Mouse (Mus musculus) neural tube, embryonic 13.5 days (tissue): Measurements from ENCODE around the gene Acoxl. TPM values are rescaled to one million over a fixed set of nuclear protein-coding genes. Genes with fewer than 3 reads are reported as not detected.
A peak's percentile ranks its signal among the peaks of the same experiment; 100 is the strongest.

Experiments
- ATAC-seq: fragments of 200-750 bp; cut with Nextera tagmentation; 2 replicates; pipeline ENCODE4 v1.8.0; 2017; ENCODE audit warnings: low read depth, mild to moderate bottlenecking, moderate TSS enrichment, moderate library complexity
- H3K27ac ChIP-seq: fragments of 300-500 bp; sonication (generic); replicated peaks from 2 replicates; pipeline ENCODE4 v1.5.1; 2015; ENCODE audit warnings: moderate library complexity, mild to moderate bottlenecking, inconsistent platforms
- H3K27me3 ChIP-seq: fragments of 300-500 bp; sonication (generic); 2 replicates; pipeline ENCODE4 v1.6.1; 2015; ENCODE audit warnings: mild to moderate bottlenecking, inconsistent platforms
- H3K36me3 ChIP-seq: fragments of 300-500 bp; sonication (generic); 2 replicates; pipeline ENCODE4 v1.6.1; 2015; ENCODE audit warnings: mild to moderate bottlenecking, inconsistent platforms
- H3K4me1 ChIP-seq: fragments of 300-500 bp; sonication (generic); replicated peaks from 2 replicates; pipeline ENCODE4 v1.6.1; 2015; ENCODE audit warnings: inconsistent platforms
- H3K4me2 ChIP-seq: fragments of 300-500 bp; sonication (generic); 2 replicates; pipeline ENCODE4 v1.6.1; 2015; ENCODE audit warnings: inconsistent platforms, mild to moderate bottlenecking, moderate library complexity
- H3K4me3 ChIP-seq: fragments of 300-500 bp; sonication (generic); 2 replicates; pipeline ENCODE4 v1.5.1; 2015; ENCODE audit warnings: mild to moderate bottlenecking, inconsistent platforms
- H3K9ac ChIP-seq: fragments of 300-500 bp; sonication (generic); 2 replicates; pipeline ENCODE4 v1.6.1; 2015; ENCODE audit warnings: moderate library complexity, mild to moderate bottlenecking, inconsistent platforms
- H3K9me3 ChIP-seq: fragments of 300-500 bp; sonication (generic); 2 replicates; pipeline ENCODE4 v1.6.1; 2016; ENCODE audit warnings: inconsistent platforms
- WGBS: fragments of 180-500 bp; shearing (Covaris S2); methylation state at CpG from one replicate; pipeline ENCODE4 v1.1.7; 2015; 5-methylcytosine and 5-hydroxymethylcytosine counted together
- polyA plus RNA-seq: library from polyadenylated mRNA; unstranded; fragments of >200 nt; fragmentation: Nextera tagmentation; extraction: Ambion mirVana; gene quantifications from 2 replicates; pipeline ENCODE4 v1.2.1, GENCODE M21; 2015

The Acoxl gene
- polyA plus RNA-seq: 0.20 TPM in 1 of 2 replicates, not detected in the other

- Histone ChIP-seq H3K4me2 (no peak within 1 kb of the TSS), H3K4me3 (no peak within 1 kb of the TSS), H3K36me3 (no peaks in the 10 kb centered on the region), H3K9me3 (no peaks in the 10 kb centered on the region), H3K9ac (no peak within 1 kb of the TSS), H3K4me1 (no peaks in the 10 kb centered on the region), H3K27ac (no peak within 1 kb of the TSS), H3K27me3 (peaks cover 38% of the 10 kb centered on the region)
- no peak for ATAC-seq
- whole genome bisulfite sequencing: 73% methylated on average over 7 of the region's 7 CpGs
Observed at GRCm38 (mm10) chr2:127838576-127838975, at the start of gene Acoxl. Gene Acoxl, plus strand, starts transcription at chr2:127838876.

GRCm38 (mm10) chr2:127789138-127789537, 49.5 kb upstream of the Acoxl start:
- Histone ChIP-seq H3K9ac (peak overlapping the region; percentile 75), H3K27me3 (no peaks in the 10 kb centered on the region), H3K9me3 (no peaks in the 10 kb centered on the region), H3K4me3 (peak overlapping the region; percentile 72), H3K36me3 (no peaks in the 10 kb centered on the region), H3K4me1 (peaks cover 30% of the 10 kb centered on the region), H3K27ac (peak overlapping the region; percentile 46), H3K4me2 (peak overlapping the region; percentile 78)
- no peak; the same call in 1 of the 2 replicates for ATAC-seq
- WGBS: 6% methylated on average over 11 of the region's 11 CpGs

GRCm38 (mm10) chr2:127789651-127790270, 48.9 kb upstream of the Acoxl start:
- WGBS: 18% methylated on average over 9 of the region's 9 CpGs
- 0 out of 2 replicates have a peak overlapping the region, but pooled peaks have one; percentile 75 for H3K9ac ChIP-seq
- peaks cover 30% of the 10 kb centered on the region for H3K4me1 ChIP-seq
- H3K36me3 ChIP-seq: no peaks in the 10 kb centered on the region
- no peaks in the 10 kb centered on the region for H3K9me3 ChIP-seq
- ATAC-seq: no peak
- peak overlapping the region; percentile 78 for H3K4me2 ChIP-seq
- no peaks in the 10 kb centered on the region for H3K27me3 ChIP-seq
- peak overlapping the region; percentile 72 for H3K4me3 ChIP-seq
- H3K27ac ChIP-seq: no peak overlapping the region

GRCm38 (mm10) chr2:127791919-127792603, 46.6 kb upstream of the Acoxl start, which contains the start of gene Mtln:
Gene Mtln, minus strand, starts transcription at chr2:127792488.
- Histone ChIP-seq H3K9me3 (no peaks in the 10 kb centered on the region), H3K9ac (peak within 1 kb of the TSS; percentile 82), H3K27ac (peak within 1 kb of the TSS; percentile 91), H3K4me2 (peak within 1 kb of the TSS; percentile 74), H3K4me3 (peak within 1 kb of the TSS; percentile 80), H3K27me3 (no peaks in the 10 kb centered on the region), H3K4me1 (peaks cover 30% of the 10 kb centered on the region), H3K36me3 (no peaks in the 10 kb centered on the region)
- peak; percentile 96 for ATAC-seq
- 2% methylated on average over 37 of the region's 37 CpGs for WGBS

- H3K9ac ChIP-seq: peak within 1 kb of the TSS; percentile 66
- no peaks in the 10 kb centered on the region for H3K9me3 ChIP-seq
- H3K27ac ChIP-seq: no peak within 1 kb of the TSS
- no peaks in the 10 kb centered on the region for H3K36me3 ChIP-seq
- peak; percentile 100 for ATAC-seq
- peaks cover 12% of the 10 kb centered on the region for H3K4me1 ChIP-seq
- under 1% methylated on average over 56 of the region's 56 CpGs for WGBS
- H3K27me3 ChIP-seq: peaks cover 3% of the 10 kb centered on the region; the same call in 1 of the 2 replicates
- peak within 1 kb of the TSS; percentile 57 for H3K4me3 ChIP-seq
- H3K4me2 ChIP-seq: peak within 1 kb of the TSS; percentile 87
Observed at GRCm38 (mm10) chr2:127831401-127832102, 7.1 kb upstream of the Acoxl start, which contains the start of gene Bub1. Gene Bub1, minus strand, starts transcription at chr2:127831865.

GRCm38 (mm10) chr2:127832103-127832832, 6.4 kb upstream of the Acoxl start:
- Histone ChIP-seq H3K4me3 (peak overlapping the region; percentile 57), H3K27ac (no peak overlapping the region), H3K4me1 (peaks cover 12% of the 10 kb centered on the region), H3K9me3 (no peaks in the 10 kb centered on the region), H3K36me3 (no peaks in the 10 kb centered on the region), H3K4me2 (peak overlapping the region; percentile 87), H3K27me3 (peaks cover 8% of the 10 kb centered on the region), H3K9ac (peak overlapping the region; percentile 66)
- ATAC-seq: peak; percentile 67
- 40% methylated on average over 11 of the region's 11 CpGs for whole genome bisulfite sequencing

GRCm38 (mm10) chr2:127832833-127833190, 5.9 kb upstream of the Acoxl start:
- Histone ChIP-seq H3K9me3 (no peaks in the 10 kb centered on the region), H3K9ac (no peak overlapping the region), H3K4me1 (peaks cover 12% of the 10 kb centered on the region), H3K27me3 (peaks cover 13% of the 10 kb centered on the region), H3K27ac (no peak overlapping the region), H3K4me2 (no peak overlapping the region), H3K4me3 (no peak overlapping the region), H3K36me3 (no peaks in the 10 kb centered on the region)
- WGBS: 24% methylated on average over 2 of the region's 2 CpGs
- ATAC-seq: no peak

- WGBS: 21% methylated on average over 11 of the region's 11 CpGs
- no peaks in the 10 kb centered on the region for H3K4me1 ChIP-seq
- no peak overlapping the region for H3K4me3 ChIP-seq
- no peak overlapping the region for H3K9ac ChIP-seq
- peaks cover 38% of the 10 kb centered on the region for H3K27me3 ChIP-seq
- no peak overlapping the region for H3K4me2 ChIP-seq
- H3K27ac ChIP-seq: no peak overlapping the region
- H3K9me3 ChIP-seq: no peaks in the 10 kb centered on the region
- H3K36me3 ChIP-seq: no peaks in the 10 kb centered on the region
- ATAC-seq: no peak
Observed at GRCm38 (mm10) chr2:127839425-127839824, 749 bp downstream of the Acoxl start.

- no peaks in the 10 kb centered on the region for H3K36me3 ChIP-seq
- 83% methylated on average over 1 of the region's 1 CpGs for WGBS
- no peak overlapping the region for H3K9ac ChIP-seq
- no peak for ATAC-seq
- no peaks in the 10 kb centered on the region for H3K9me3 ChIP-seq
- H3K27me3 ChIP-seq: peaks cover 36% of the 10 kb centered on the region
- H3K4me2 ChIP-seq: no peak overlapping the region
- no peak overlapping the region for H3K4me3 ChIP-seq
- H3K27ac ChIP-seq: no peak overlapping the region
- H3K4me1 ChIP-seq: no peaks in the 10 kb centered on the region
Observed at GRCm38 (mm10) chr2:127841402-127841801, 2.7 kb downstream of the Acoxl start.

- no peak overlapping the region for H3K27ac ChIP-seq
- H3K4me1 ChIP-seq: no peaks in the 10 kb centered on the region
- H3K4me2 ChIP-seq: no peak overlapping the region
- H3K9me3 ChIP-seq: no peaks in the 10 kb centered on the region
- ATAC-seq: no peak
- H3K9ac ChIP-seq: no peak overlapping the region
- H3K36me3 ChIP-seq: no peaks in the 10 kb centered on the region
- no peak overlapping the region for H3K4me3 ChIP-seq
- 80% methylated on average over 3 of the region's 3 CpGs for WGBS
- peaks cover 29% of the 10 kb centered on the region for H3K27me3 ChIP-seq
Observed at GRCm38 (mm10) chr2:127842421-127842820, 3.7 kb downstream of the Acoxl start.

- Histone ChIP-seq H3K27ac (no peak overlapping the region), H3K36me3 (no peaks in the 10 kb centered on the region), H3K4me1 (no peaks in the 10 kb centered on the region), H3K4me2 (no peak overlapping the region), H3K9ac (no peak overlapping the region), H3K9me3 (no peaks in the 10 kb centered on the region), H3K27me3 (peaks cover 1% of the 10 kb centered on the region; the same call in 1 of the 2 replicates), H3K4me3 (no peak overlapping the region)
- no peak for ATAC-seq
- 64% methylated on average over 7 of the region's 7 CpGs for WGBS
Observed at GRCm38 (mm10) chr2:127845346-127845982, 6.8 kb downstream of the Acoxl start.
